Mouse (Mus musculus): ENCODE measurements around the gene Adamts20.
A peak's percentile ranks its signal among the peaks of the same experiment; 100 is the strongest.
"Not testable (repeated sequence)": the region's sequence is repeated elsewhere in the genome, so short reads cannot be mapped to it uniquely, and the experiment has no call there.

Adamts20 gene

GRCm38 (mm10) chr15:94465318-94465717 is at the start of gene Adamts20:
Adamts20 (minus strand) TSS chr15:94465418.
- DNase-seq (ENCODE audit: low spot score), result no peak

DNA sequence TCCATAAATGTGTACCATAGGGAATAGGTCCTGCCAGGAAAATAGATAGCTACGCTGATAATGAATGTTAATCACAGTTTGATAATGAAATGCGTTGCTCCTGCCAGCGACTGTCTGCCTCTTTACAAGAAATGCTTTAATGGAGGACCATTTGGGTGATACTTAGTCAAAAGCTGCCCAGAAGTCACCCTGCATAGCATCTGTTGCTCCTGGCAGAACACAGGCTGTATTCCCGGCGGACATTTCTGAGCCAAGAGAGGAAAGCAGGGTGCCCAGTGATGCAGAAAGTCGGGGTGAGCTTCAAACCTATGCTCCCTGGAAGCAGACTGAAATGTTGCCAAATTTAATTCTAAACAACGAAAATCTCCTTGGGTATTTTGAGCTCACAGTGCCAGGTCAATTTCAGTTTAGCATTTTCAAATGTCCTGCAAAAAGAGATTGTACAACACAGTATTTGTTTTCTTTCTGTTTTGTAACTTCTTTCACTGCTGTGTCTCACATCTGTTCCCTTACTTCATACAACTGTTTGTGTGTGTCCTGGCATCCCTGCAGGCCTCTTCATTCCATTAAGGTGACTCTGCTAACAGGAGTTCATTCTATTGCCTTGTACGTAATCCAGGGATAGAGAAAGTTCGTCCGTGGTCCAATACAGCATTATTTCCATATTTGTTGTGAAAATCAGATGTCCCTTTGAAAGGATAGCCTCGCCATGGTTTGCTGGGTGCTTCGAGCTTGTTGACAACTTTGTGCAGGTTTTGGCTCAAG is 38.4 kb upstream of the Adamts20 start:
- DNase-seq (ENCODE audit: low spot score), result no peak

GRCm38 (mm10) chr15:94499260-94499659 is 34.0 kb upstream of the Adamts20 start:
- DNase-seq (ENCODE audit: low spot score), result no peak

DNA sequence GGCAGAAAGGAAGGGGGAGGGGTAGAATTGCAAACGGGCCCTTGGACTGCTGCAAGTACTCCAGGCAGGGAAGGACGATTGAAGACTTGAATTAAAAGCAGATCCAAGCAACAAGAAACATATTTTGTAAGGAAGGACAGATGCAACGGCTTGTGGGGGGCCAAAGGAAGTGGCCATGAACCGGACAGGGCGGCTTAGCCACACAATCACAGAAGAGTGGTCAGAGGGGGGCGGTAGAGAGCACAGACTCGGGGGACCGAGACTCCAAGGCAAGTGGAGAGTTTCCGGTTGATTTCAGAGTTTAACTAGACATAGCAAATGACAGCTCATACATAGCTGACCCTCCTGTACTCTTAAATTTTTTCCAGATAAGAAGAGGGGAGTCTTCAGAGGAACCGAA is 30.7 kb upstream of the Adamts20 start:
- DNase-seq (ENCODE audit: low spot score), result no peak

- no peak for DNase-seq (ENCODE audit: low spot score)
Observed at GRCm38 (mm10) chr15:94494445-94494844, 29.2 kb upstream of the Adamts20 start.

- DNase-seq (ENCODE audit: low spot score), result no peak
Observed at GRCm38 (mm10) chr15:94489433-94489832, 24.2 kb upstream of the Adamts20 start.

GRCm38 (mm10) chr15:94488028-94488427 is 22.8 kb upstream of the Adamts20 start:
- not testable (repeated sequence) for DNase-seq (ENCODE audit: low spot score)

DNA sequence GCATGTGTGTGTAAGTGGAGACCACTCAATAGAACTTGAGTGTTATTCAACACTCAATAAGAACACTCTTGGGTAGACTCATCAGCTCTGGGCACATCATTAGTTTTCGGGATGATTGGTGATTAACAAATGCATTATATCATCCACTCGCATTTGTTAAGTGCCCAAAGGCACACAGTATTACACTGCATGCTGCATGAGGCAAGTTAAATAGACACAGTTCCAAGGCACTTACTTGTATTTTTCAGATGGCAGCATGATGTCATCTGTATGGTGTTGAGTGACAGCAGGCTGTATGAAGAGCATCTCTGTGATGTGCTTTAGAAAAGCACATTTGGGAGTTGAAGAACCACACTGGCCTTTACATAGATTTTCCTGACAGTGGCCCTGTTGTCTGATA is 17.3 kb upstream of the Adamts20 start:
- DNase-seq (ENCODE audit: low spot score), result no peak

DNA sequence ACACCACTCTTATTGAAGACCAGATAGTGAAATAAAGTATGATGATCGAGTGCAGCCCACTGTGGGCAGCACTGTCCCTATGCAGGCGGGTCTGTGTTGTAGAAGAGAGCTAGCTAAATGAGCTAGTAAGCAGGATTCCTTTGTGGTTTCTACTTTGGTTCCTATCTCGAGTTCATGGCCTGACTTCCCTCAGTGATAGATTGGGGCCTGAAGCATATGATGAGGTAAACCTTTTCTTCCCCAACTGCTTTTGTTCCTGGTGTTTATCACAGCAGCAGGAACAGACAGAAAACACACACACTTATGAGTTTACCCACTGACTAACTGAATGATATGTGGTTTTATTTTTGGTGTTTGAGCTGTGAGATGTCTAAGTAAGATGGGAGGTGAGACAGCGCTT is 15.6 kb upstream of the Adamts20 start:
- no peak for DNase-seq (ENCODE audit: low spot score)

- DNase-seq (ENCODE audit: low spot score), result no peak
Observed at GRCm38 (mm10) chr15:94480248-94480647, 15.0 kb upstream of the Adamts20 start.

GRCm38 (mm10) chr15:94479513-94480136 is 14.4 kb upstream of the Adamts20 start:
- DNase-seq (ENCODE audit: low spot score), result no peak

DNA sequence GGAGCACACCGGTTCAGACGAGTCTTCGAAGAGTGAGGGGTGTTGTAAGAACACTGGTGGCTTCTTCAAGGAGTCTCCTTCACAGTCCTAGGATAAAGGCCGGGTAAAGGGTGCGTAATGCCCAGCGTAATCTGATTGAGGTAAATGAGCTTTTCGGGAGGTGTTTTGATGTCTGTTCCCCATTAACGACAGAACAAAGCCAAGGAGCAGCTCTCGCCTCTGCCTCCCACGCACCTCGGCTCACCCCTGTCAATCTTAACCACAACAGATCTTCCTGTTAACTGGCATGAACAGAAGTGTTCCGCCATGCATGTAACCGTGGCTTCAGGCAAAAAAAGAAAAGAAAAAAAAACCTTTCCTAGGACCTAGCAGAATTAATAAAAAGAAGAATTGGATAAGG is 13.5 kb upstream of the Adamts20 start:
- DNase-seq (ENCODE audit: low spot score), result no peak

- no peak for DNase-seq (ENCODE audit: low spot score)
Observed at GRCm38 (mm10) chr15:94477287-94477686, 12.1 kb upstream of the Adamts20 start.

GRCm38 (mm10) chr15:94475975-94476374 is 10.8 kb upstream of the Adamts20 start:
- DNase-seq (ENCODE audit: low spot score), result no peak

GRCm38 (mm10) chr15:94470361-94470760 is 5.1 kb upstream of the Adamts20 start:
- DNase-seq (ENCODE audit: low spot score), result no peak

- DNase-seq (ENCODE audit: low spot score), result no peak
Observed at GRCm38 (mm10) chr15:94464881-94465280, 337 bp downstream of the Adamts20 start.

DNA sequence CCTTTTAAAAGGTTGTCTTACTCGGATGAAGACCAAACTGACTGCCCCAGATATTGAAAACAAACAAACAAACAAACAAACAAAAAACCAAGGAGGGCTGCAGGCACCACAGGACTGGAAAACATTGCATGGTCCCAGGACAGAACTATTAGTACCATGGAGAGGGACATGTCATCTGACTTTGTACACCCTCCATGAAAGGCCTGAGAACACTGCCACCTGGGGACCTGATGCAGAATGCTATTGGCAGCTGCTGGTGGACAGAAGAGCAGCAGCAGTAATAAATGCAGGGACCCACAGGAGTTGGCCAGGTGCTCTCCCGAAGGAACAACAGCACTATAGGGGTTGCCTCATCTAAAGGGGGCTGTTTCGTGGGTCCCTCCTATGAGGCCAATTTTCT is 2.0 kb downstream of the Adamts20 start:
- peak; percentile 4 for DNase-seq (ENCODE audit: low spot score)

DNA sequence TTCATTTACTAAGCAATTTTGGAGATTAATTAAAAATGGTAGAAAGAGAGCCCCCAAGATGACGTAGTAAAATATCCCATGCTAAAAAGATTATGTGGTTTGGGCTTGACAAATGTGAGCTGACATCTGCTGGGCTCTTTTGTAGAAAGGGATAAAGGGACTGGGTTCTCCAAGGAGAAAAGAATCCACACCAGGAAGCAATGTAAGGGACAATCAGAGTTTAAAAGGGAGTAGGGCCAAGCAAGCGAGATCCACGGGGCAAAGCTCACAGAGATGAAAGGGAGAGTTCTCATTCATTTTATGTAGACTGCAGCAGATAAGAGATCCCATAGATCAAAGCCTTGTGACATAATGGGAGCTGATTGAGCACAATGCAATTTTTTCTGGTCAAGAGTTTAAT is 3.0 kb downstream of the Adamts20 start:
- no peak for DNase-seq (ENCODE audit: low spot score)

DNA sequence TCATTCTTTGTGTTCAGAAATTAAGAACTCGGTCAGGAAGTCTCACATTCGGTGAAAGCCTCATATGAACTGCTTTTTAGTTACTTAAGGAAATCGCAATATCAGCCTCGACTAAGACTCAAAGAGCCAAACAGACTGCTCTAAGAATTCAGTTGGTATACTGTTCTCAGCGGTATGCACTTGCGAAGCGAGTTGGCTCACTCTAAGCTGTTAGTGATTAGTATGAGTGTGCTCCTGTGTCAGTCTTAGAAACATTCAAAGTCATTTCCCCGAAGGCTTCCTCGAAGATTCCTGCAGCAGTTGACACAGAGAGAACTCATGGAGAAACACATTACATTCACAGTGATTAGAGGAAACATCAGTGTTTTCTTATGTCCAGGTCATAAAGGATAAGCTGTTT is 4.1 kb downstream of the Adamts20 start:
- DNase-seq (ENCODE audit: low spot score), result no peak

- no peak for DNase-seq (ENCODE audit: low spot score)
Observed at GRCm38 (mm10) chr15:94457636-94458390, 7.4 kb downstream of the Adamts20 start.

GRCm38 (mm10) chr15:94452848-94453247 is 12.4 kb downstream of the Adamts20 start:
- no peak for DNase-seq (ENCODE audit: low spot score)

DNA sequence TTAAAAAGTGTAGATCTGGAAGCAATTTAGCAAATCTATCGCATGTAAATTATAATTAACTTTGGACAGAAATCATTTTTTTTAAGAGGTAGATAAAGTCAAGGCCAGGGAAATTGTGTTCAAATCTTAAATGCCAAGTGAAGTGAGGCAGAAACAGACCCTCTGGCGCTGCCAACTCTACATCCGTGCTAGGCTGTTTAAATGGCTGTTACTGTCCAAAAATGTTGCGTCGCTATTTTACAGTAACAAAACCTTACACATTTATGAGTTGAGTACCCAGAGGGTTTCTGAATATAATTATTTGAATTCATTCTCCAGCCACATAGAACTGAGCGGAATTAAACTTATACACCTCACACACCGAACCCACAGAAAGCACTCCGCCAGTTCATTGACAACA is 13.6 kb downstream of the Adamts20 start:
- no peak for DNase-seq (ENCODE audit: low spot score)

Data from ovary, postnatal 36 days (tissue).